Mouse (Mus musculus): ENCODE data around the gene Timeless. TPM values are rescaled to one million over a fixed set of nuclear protein-coding genes. Genes with fewer than 3 reads are reported as not detected.
A peak's percentile ranks its signal among the peaks of the same experiment; 100 is the strongest.
"Not testable (repeated sequence)": the region's sequence is repeated elsewhere in the genome, so short reads cannot be mapped to it uniquely, and the experiment has no call there.

Gene Timeless
- 32.0 and 35.8 TPM in 2 replicates for polyA plus RNA-seq (2015; fragmentation: Nextera tagmentation; extraction: Ambion mirVana)

DNA sequence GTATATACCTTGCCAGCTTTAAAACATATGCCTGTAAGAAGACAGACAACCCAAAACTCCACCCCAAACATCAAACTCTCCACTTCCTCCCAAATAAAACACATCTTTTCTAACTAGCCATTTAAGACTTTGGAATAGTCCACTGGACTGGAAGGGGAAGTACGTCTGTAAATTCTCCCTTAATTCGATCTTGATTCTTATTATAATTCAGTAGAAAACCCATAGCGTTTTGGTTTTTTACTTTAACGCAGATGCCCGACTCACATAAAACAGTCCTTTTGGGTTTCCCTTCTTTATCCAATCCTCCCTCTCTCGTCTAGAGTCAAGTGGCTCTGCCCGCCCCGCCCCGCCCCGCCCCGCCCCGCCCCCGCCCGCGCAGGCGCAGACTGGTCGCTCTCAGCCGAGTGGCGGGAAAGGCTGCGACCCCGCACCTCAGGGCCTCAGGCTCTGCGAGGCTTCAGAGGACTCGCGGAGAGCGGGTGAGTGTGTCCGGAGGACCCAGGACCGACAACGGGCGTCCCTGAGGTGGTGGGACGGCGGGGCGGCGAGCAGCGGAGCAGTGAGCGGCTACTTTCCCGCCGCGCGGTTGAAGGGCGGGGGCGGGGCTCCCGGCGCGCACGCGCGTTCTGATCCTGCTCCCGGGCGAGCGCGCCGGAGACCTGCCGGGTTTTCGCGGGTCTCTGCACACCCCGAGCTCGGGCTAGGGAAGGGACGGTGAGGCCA, at the start of gene Timeless:
TSS of gene Timeless (plus strand) at position 369 of the 723 bp plus-strand sequence.
- no peaks in the 10 kb centered on the region for H3K27me3 ChIP-seq
- WGBS: under 1% methylated on average over 56 of the region's 58 CpGs
- peak within 1 kb of the TSS; percentile 79 for H3K9ac ChIP-seq (replicated peaks)
- ATAC-seq (replicated peaks): peak; percentile 92
- peak within 1 kb of the TSS; percentile 94 for H3K27ac ChIP-seq (replicated peaks)
- peak within 1 kb of the TSS; percentile 57 for H3K4me3 ChIP-seq
- peaks cover 13% of the 10 kb centered on the region for H3K4me1 ChIP-seq
- H3K4me2 ChIP-seq (replicated peaks): peak within 1 kb of the TSS; percentile 59
- no peaks in the 10 kb centered on the region for H3K36me3 ChIP-seq
- no peaks in the 10 kb centered on the region for H3K9me3 ChIP-seq

DNA sequence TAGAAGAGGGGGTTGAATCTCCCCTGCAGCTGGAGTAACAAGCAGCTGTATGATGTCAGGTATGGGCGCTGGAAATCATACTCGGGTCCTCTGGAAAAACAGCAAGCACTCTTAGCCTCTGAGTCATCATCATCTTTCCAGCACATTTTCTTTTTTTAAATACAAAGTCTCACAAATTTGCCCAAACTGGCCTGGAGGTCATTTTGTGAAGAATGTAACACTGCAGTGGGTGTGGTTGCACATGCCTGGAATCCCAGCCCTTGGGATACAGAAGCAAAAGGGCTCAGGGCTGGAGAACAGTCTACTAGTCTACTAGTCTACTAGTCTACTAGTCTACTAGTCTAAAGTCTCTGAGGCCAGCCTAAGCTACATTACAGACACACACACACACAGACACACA, 47.6 kb upstream of the Timeless start:
- H3K4me2 ChIP-seq (replicated peaks): no peak overlapping the region
- H3K9ac ChIP-seq (replicated peaks): no peak overlapping the region
- H3K9me3 ChIP-seq: no peaks in the 10 kb centered on the region
- H3K36me3 ChIP-seq: no peaks in the 10 kb centered on the region
- H3K4me1 ChIP-seq: peaks cover 8% of the 10 kb centered on the region
- no peak overlapping the region for H3K4me3 ChIP-seq
- 88% methylated on average over 2 of the region's 2 CpGs for WGBS
- H3K27ac ChIP-seq (replicated peaks): no peak overlapping the region
- no peaks in the 10 kb centered on the region for H3K27me3 ChIP-seq
- ATAC-seq (replicated peaks): no peak

DNA sequence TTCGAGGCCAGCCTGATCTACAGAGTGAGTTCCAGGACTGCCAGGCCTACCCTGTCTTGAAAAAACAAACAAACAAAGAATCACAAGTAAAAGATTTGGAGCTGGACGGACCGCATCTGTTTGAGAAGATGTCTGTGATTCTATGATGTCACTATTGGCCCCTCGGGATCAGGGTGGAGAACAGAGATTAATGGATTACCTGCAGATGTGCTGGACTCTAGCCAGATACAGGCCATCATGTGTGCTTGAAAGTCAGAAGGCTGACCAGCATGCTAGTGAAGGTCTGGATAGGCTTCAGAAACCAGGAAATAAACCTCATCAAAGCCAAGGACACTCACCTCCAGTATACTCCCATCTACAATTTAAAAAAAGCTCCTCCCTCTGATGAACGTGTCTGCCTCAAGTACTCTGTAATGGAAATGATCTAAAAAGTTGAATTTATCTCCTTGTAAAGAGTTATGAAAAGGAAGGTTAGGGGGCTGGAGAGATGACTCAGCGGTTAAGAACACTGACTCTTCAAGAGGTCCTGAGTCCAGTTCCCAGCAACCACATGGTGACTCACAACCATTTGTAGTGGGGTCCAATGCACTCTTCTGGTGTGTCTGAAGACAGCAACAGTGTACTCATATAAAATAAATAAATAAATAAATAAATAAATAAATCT, 46.5 kb upstream of the Timeless start:
- no peak overlapping the region for H3K4me2 ChIP-seq (replicated peaks)
- WGBS: 84% methylated on average over 6 of the region's 6 CpGs
- ATAC-seq (replicated peaks): no peak
- peaks cover 4% of the 10 kb centered on the region; the same call in 1 of the 2 replicates for H3K4me1 ChIP-seq
- H3K27me3 ChIP-seq: no peaks in the 10 kb centered on the region
- no peak overlapping the region for H3K9ac ChIP-seq (replicated peaks)
- H3K36me3 ChIP-seq: no peaks in the 10 kb centered on the region
- no peak overlapping the region for H3K27ac ChIP-seq (replicated peaks)
- no peaks in the 10 kb centered on the region for H3K9me3 ChIP-seq
- no peak overlapping the region for H3K4me3 ChIP-seq

DNA sequence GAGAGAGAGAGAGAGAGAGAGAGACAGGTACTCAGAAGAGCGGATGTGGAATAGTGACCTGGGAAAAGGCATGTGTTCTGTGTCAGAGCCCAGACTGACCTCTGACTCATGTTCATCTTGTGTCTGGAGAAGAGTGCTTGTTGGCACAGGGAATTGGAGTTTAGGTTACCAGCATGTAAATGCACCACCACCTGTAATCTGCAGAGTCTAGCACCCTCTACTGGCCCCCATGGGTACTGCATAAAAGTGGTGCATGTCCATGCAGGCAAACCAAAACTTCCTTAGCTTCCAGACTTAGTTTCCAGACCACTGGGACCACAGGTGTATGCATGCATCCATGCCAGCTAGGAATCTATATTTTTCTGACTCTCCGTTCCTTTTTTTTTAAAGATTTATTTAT, 45.9 kb upstream of the Timeless start:
- no peak for ATAC-seq (replicated peaks)
- no peaks in the 10 kb centered on the region for H3K36me3 ChIP-seq
- H3K9me3 ChIP-seq: no peaks in the 10 kb centered on the region
- H3K27me3 ChIP-seq: no peaks in the 10 kb centered on the region
- H3K9ac ChIP-seq (replicated peaks): no peak overlapping the region
- no peak overlapping the region for H3K4me3 ChIP-seq
- H3K4me2 ChIP-seq (replicated peaks): no peak overlapping the region
- peaks cover 4% of the 10 kb centered on the region; the same call in 1 of the 2 replicates for H3K4me1 ChIP-seq
- 53% methylated on average over 2 of the region's 2 CpGs for WGBS
- H3K27ac ChIP-seq (replicated peaks): no peak overlapping the region

DNA sequence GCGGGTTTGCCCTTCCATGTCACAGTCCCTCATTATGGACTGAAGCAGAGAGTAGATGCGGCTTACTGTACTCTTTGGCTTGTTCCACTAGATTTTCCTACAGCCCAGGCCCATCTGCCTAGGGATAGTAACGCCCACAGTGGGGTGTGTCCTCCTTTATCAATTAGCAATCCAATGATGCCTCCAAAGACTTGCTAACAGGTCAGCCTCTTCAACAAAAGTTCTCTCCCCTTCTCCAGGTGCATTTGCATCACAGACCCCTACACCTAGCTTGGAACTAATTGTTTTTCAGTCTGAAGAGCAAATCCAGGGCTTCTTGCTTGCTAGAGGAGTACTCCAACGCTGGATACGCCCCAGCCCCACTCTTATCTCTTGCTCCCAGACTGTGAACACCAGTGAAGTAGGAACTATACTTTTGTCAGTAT, 44.7 kb upstream of the Timeless start:
- WGBS: 67% methylated on average over 5 of the region's 5 CpGs
- no peak for ATAC-seq (replicated peaks)
- Histone ChIP-seq H3K36me3 (no peaks in the 10 kb centered on the region), H3K9me3 (no peaks in the 10 kb centered on the region), H3K4me3 (no peak overlapping the region), H3K9ac (replicated peaks) (no peak overlapping the region), H3K4me2 (replicated peaks) (no peak overlapping the region), H3K27me3 (no peaks in the 10 kb centered on the region), H3K4me1 (peaks cover 4% of the 10 kb centered on the region; the same call in 1 of the 2 replicates), H3K27ac (replicated peaks) (no peak overlapping the region)

DNA sequence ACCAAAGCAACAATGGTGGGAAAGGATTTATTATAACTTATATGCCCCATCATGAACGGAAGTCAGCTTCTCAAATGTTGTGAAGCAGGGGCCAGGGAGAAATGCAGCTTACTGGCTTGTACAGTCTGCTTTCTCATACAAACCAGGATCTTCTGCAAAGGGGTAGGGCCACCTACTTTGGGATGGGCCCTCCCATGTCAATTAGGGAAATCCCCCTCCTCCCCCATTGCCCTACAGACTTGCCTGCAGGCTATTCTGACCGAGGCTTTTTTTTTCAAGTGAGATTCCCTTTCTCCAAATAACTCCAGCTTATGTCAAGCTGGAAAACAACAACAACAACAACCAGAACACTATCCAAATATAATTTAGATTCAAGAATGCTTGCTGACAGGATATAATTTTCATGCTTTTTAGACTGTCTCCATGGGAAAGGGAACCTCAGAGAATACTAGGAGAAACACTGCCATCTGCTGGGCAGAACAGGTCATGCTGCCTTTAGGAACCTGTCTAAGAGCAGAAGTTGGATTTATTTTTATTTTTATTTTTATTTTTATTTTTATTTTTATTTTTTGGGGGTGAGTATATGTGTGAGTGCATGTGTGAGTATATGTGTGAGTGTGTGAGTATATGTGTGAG, 43.5 kb upstream of the Timeless start:
- no peak overlapping the region for H3K9ac ChIP-seq (replicated peaks)
- WGBS: 50% methylated on average over 2 of the region's 2 CpGs
- H3K4me3 ChIP-seq: no peak overlapping the region
- H3K4me1 ChIP-seq: peaks cover 4% of the 10 kb centered on the region; the same call in 1 of the 2 replicates
- no peak overlapping the region for H3K4me2 ChIP-seq (replicated peaks)
- no peak overlapping the region for H3K27ac ChIP-seq (replicated peaks)
- ATAC-seq (replicated peaks): no peak
- H3K9me3 ChIP-seq: no peaks in the 10 kb centered on the region
- H3K27me3 ChIP-seq: no peaks in the 10 kb centered on the region
- H3K36me3 ChIP-seq: no peaks in the 10 kb centered on the region

DNA sequence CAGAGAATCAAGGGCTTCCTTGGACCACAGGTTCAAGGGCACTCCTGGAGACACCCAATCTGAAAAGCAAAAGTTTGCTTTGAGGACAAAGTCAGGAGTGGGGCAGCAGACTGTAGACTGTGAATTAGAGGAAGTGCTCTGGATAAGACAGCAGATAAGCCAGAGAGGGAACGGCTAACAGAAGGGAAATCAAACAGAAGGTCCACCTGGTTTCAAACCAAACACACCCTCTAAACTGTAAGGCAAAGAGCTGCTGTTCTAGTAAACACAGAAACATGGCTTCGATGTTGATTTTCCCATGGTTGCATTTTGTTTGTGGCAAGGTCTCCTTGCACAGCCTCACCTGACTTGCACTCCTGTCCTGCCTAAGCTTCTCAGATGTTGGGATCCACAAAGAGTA, 40.4 kb upstream of the Timeless start:
- H3K27me3 ChIP-seq: peaks cover 16% of the 10 kb centered on the region
- H3K4me1 ChIP-seq: peaks cover 17% of the 10 kb centered on the region
- no peaks in the 10 kb centered on the region for H3K9me3 ChIP-seq
- H3K9ac ChIP-seq (replicated peaks): no peak overlapping the region
- no peak overlapping the region for H3K4me2 ChIP-seq (replicated peaks)
- 92% methylated on average over 2 of the region's 2 CpGs for WGBS
- no peak for ATAC-seq (replicated peaks)
- H3K27ac ChIP-seq (replicated peaks): no peak overlapping the region
- H3K4me3 ChIP-seq: no peak overlapping the region
- no peaks in the 10 kb centered on the region for H3K36me3 ChIP-seq

DNA sequence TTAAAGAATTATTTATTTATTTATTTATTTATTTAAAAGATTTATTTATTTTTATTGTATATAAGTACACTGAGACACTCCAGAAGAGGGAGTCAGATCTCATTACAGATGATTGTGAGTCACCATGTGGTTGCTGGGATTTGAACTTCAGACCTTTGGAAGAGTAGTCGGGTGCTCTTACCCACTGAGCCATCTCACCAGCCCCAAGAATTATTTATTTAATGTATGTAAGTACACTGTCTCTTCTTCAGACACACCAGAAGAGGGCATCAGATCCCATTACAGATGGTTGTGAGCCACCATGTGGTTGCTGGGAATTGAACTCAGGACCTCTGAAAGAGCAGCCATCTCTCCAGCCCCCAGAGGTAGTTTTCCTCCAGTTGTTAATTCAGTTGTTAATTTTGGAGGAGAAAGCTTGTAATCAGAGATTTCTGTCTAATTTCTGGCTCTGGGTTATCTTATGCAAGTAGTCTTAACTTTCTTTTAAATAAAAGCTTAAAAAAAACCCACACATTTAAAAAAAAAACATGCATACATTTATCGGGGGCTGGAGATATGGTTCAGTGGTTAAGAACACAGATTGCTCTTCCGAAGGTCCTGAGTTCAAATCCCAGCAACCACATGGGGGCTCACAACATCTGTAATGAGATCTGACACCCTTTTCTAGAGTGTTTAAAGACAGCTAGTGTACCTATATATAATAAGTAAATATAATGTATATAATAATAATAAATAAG, 39.7 kb upstream of the Timeless start:
- H3K9ac ChIP-seq (replicated peaks); H3K36me3 ChIP-seq; H3K27ac ChIP-seq (replicated peaks); H3K9me3 ChIP-seq; H3K4me2 ChIP-seq (replicated peaks); ATAC-seq (replicated peaks); H3K4me3 ChIP-seq: not testable (repeated sequence)
- 94% methylated on average over 3 of the region's 3 CpGs for WGBS
- peaks cover 17% of the 10 kb centered on the region for H3K4me1 ChIP-seq
- peaks cover 16% of the 10 kb centered on the region for H3K27me3 ChIP-seq

DNA sequence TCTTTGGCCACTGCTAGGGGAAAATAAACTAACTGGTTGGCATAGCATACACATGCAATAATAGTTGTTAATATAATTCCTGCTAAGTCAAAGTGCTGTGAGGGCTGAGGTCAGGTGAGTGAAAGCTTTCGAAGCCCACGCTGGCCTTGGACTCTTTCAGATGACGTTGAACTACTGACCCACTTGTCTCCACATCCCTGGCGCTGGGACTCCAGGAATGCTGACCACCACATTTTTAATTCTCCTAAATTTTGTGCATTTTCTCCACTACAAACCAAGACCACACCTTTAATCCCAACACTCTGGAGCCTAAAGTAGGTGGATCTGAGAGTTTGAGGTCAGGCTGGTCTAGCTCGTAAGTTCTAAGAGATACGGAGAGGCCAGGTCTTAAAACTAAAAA, 38.8 kb upstream of the Timeless start:
- Histone ChIP-seq H3K9me3 (no peaks in the 10 kb centered on the region), H3K9ac (replicated peaks) (no peak overlapping the region), H3K4me2 (replicated peaks) (no peak overlapping the region), H3K36me3 (no peaks in the 10 kb centered on the region), H3K4me1 (peaks cover 16% of the 10 kb centered on the region), H3K27ac (replicated peaks) (no peak overlapping the region), H3K4me3 (no peak overlapping the region), H3K27me3 (peaks cover 16% of the 10 kb centered on the region)
- 92% methylated on average over 6 of the region's 6 CpGs for WGBS
- ATAC-seq (replicated peaks): no peak

DNA sequence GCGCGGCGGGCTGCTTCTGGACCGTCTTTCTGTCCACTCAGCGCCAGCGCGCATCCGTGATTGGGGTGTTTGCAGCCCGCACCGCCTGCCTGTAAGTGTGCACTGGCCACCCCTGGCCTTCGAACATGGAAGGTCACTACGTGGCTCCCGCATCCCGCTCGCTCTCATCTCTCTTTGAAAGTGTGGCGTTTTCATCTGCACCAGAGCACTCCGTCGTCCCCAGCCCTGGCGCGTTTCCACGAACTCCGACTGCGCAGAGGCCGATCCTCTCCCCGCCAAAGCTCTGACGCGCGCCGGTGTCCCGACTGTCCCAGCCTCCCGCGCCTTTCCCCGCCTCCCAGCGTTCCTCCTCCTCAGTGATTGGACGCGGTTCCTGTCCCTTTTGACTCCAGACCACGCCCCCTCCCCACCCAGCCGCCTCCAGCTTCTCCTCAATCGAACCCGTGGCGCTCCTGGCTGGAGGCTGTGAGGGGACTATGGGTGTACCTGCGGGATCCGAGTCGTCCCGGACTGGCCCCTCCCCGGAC, 37.8 kb upstream of the Timeless start, which contains the start of gene Gls2:
TSS of gene Gls2 (plus strand) at position 434 of the 527 bp plus-strand sequence.
- H3K27me3 ChIP-seq: peaks cover 16% of the 10 kb centered on the region
- H3K36me3 ChIP-seq: no peaks in the 10 kb centered on the region
- peak; percentile 97 for ATAC-seq (replicated peaks)
- WGBS: under 1% methylated on average over 46 of the region's 46 CpGs
- 0 out of 2 replicates have a peak within 1 kb of the TSS, but pooled peaks have one; percentile 31 for H3K27ac ChIP-seq (replicated peaks)
- peak within 1 kb of the TSS; percentile 100 for H3K4me2 ChIP-seq (replicated peaks)
- no peaks in the 10 kb centered on the region for H3K9me3 ChIP-seq
- peaks cover 13% of the 10 kb centered on the region for H3K4me1 ChIP-seq
- peak within 1 kb of the TSS; percentile 74 for H3K4me3 ChIP-seq
- peak within 1 kb of the TSS; percentile 72 for H3K9ac ChIP-seq (replicated peaks)

DNA sequence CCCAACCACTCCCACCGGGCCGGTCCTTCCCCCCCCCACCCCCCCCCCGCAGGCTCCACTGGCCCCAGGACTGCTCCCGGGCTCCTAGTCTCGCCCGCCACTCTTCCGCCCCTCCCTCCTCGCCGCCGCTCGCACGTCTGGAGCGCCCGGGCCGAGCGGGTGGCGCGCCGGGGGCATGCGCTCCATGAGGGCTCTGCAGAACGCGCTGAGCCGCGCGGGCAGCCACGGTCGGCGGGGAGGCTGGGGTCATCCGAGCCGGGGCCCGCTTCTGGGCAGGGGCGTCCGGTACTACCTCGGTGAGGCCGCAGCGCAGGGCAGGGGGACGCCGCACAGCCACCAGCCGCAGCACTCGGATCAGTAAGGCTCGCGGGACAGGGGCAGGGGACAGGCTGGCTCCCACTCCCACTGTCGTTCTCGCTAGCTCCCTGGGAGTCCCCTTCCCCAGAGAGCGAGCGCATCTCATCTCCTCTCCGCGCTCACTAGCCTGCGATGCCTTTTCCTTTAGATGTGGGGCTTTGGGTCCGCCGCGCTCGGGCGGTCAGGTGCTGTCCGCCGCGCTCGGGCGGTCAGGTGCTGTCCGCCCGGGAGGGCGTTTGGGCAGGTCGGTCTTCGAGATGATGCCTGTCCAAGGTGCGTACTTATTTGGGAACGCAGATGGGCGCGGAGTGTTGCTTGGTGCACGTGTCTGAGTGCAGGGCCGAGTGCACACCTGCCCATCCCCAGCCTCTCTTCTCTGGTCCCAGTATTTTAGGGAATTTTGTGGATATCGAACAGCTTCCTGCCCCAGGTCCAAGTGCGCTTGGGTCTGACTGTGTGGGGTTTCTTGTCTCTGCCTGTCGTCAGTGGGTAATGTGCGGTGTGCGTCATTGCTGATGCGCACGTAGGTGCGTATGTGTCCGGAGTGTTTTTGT, 37.1 kb upstream of the Timeless start:
- no peaks in the 10 kb centered on the region for H3K36me3 ChIP-seq
- H3K4me2 ChIP-seq (replicated peaks): peak overlapping the region; percentile 100
- under 1% methylated on average over 73 of the region's 79 CpGs for WGBS
- peaks cover 13% of the 10 kb centered on the region for H3K4me1 ChIP-seq
- H3K27me3 ChIP-seq: peaks cover 16% of the 10 kb centered on the region
- H3K9ac ChIP-seq (replicated peaks): peak overlapping the region; percentile 72
- H3K4me3 ChIP-seq: peak overlapping the region; percentile 74
- no peaks in the 10 kb centered on the region for H3K9me3 ChIP-seq
- no peak overlapping the region for H3K27ac ChIP-seq (replicated peaks)
- ATAC-seq (replicated peaks): peak; percentile 91

Data from forebrain, embryonic 15.5 days (tissue).